Mouse (Mus musculus) cortical plate, adult 2 months (tissue): ENCODE results near the gene Ttc28. TPM values are rescaled to one million over a fixed set of nuclear protein-coding genes. Genes with fewer than 3 reads are reported as not detected.
A peak's percentile ranks its signal among the peaks of the same experiment; 100 is the strongest.

Experiments used
- H3K27ac ChIP-seq: fragments of 200-500 bp; 2 replicates; pipeline ENCODE4 v1.5.1; 2012; ENCODE audit warnings: low read length, control low read depth, inconsistent platforms; ENCODE audit not compliant: insufficient read depth
- H3K4me1 ChIP-seq: fragments of 200-500 bp; 2 replicates; pipeline ENCODE4 v1.6.1; 2011; ENCODE audit warnings: low read length; ENCODE audit not compliant: control insufficient read depth, insufficient read depth
- H3K4me3 ChIP-seq: fragments of 200-500 bp; 2 replicates; pipeline ENCODE4 v1.5.1; 2011; ENCODE audit warnings: mild to moderate bottlenecking, low read length, control low read depth; ENCODE audit not compliant: insufficient read depth
- CTCF ChIP-seq: fragments of 200-500 bp; IDR thresholded peaks from 2 replicates; pipeline ENCODE4 v1.5.1; 2011; ENCODE audit warnings: mild to moderate bottlenecking, control low read depth, low read length; ENCODE audit not compliant: insufficient read depth; ENCODE audit errors: extremely low read depth
- POLR2A ChIP-seq: fragments of 200-500 bp; IDR thresholded peaks from 2 replicates; pipeline ENCODE4 v1.6.1; 2011; ENCODE audit warnings: mild to moderate bottlenecking, low read length, control low read depth; ENCODE audit not compliant: insufficient read depth; ENCODE audit errors: extremely low read depth
- polyA plus RNA-seq: library from polyadenylated mRNA; depleted of rRNA; stranded (reverse); fragments of >200 nt; gene quantifications from 2 replicates; pipeline ENCODE4 v1.2.3, GENCODE M21; 2012

Ttc28 gene
- polyA plus RNA-seq, 1 experiment, result 3.7 TPM

GRCm38 (mm10) chr5:110909955-110910589 lies 30.5 kb downstream of the Ttc28 start:
- TF ChIP-seq CTCF (no peak), POLR2A (no peak)
- H3K4me3 ChIP-seq, result no peak overlapping the region
- H3K27ac ChIP-seq, result no peak overlapping the region
- no peaks in the 10 kb centered on the region for H3K4me1 ChIP-seq

- Histone ChIP-seq H3K4me1 (no peaks in the 10 kb centered on the region), H3K4me3 (no peak overlapping the region), H3K27ac (no peak overlapping the region)
- TF ChIP-seq CTCF (no peak), POLR2A (no peak)
Observed at GRCm38 (mm10) chr5:110914859-110915258, 35.3 kb downstream of the Ttc28 start.

- no peak for TF ChIP-seq CTCF
- no peak for TF ChIP-seq POLR2A
- no peak overlapping the region for H3K4me3 ChIP-seq
- H3K27ac ChIP-seq, result no peak overlapping the region
- H3K4me1 ChIP-seq, result no peaks in the 10 kb centered on the region
Observed at GRCm38 (mm10) chr5:110916241-110916640, 36.6 kb downstream of the Ttc28 start.

GRCm38 (mm10) chr5:110919541-110919940 lies 39.9 kb downstream of the Ttc28 start:
- no peak overlapping the region for H3K27ac ChIP-seq
- no peak overlapping the region for H3K4me3 ChIP-seq
- no peaks in the 10 kb centered on the region for H3K4me1 ChIP-seq
- TF ChIP-seq POLR2A (no peak), CTCF (no peak)

- Histone ChIP-seq H3K4me3 (no peak overlapping the region), H3K27ac (no peak overlapping the region), H3K4me1 (no peaks in the 10 kb centered on the region)
- TF ChIP-seq POLR2A (no peak), CTCF (peak; percentile 65)
Observed at GRCm38 (mm10) chr5:110923336-110923735, 43.7 kb downstream of the Ttc28 start.

GRCm38 (mm10) chr5:110924636-110925035 lies 45.0 kb downstream of the Ttc28 start:
- Histone ChIP-seq H3K4me3 (no peak overlapping the region), H3K27ac (no peak overlapping the region), H3K4me1 (no peaks in the 10 kb centered on the region)
- TF ChIP-seq CTCF (peak; percentile 17; the same call in 1 of the 2 replicates), POLR2A (no peak)

- TF ChIP-seq POLR2A (no peak), CTCF (no peak)
- no peaks in the 10 kb centered on the region for H3K4me1 ChIP-seq
- H3K4me3 ChIP-seq, result no peak overlapping the region
- H3K27ac ChIP-seq, result no peak overlapping the region
Observed at GRCm38 (mm10) chr5:110925804-110926203, 46.2 kb downstream of the Ttc28 start.

GRCm38 (mm10) chr5:110928289-110928688 lies 48.7 kb downstream of the Ttc28 start:
- H3K27ac ChIP-seq, result no peak overlapping the region
- H3K4me3 ChIP-seq, result no peak overlapping the region
- TF ChIP-seq CTCF, result no peak
- no peak for TF ChIP-seq POLR2A
- H3K4me1 ChIP-seq, result no peaks in the 10 kb centered on the region

- TF ChIP-seq CTCF (no peak), POLR2A (no peak)
- Histone ChIP-seq H3K27ac (no peak overlapping the region), H3K4me3 (no peak overlapping the region), H3K4me1 (no peaks in the 10 kb centered on the region)
Observed at GRCm38 (mm10) chr5:110929306-110929705, 49.7 kb downstream of the Ttc28 start.

- Histone ChIP-seq H3K27ac (no peak overlapping the region), H3K4me1 (no peaks in the 10 kb centered on the region; the same call in 1 of the 2 replicates), H3K4me3 (no peak overlapping the region)
- TF ChIP-seq POLR2A, result no peak
- TF ChIP-seq CTCF, result no peak
Observed at GRCm38 (mm10) chr5:110936606-110937005, 57.0 kb downstream of the Ttc28 start.

GRCm38 (mm10) chr5:110944326-110944725 lies 64.7 kb downstream of the Ttc28 start:
- Histone ChIP-seq H3K4me3 (no peak overlapping the region), H3K4me1 (no peaks in the 10 kb centered on the region; the same call in 1 of the 2 replicates), H3K27ac (no peak overlapping the region)
- TF ChIP-seq POLR2A, result no peak
- TF ChIP-seq CTCF, result no peak
